Mouse (Mus musculus) CH12.LX (cell line): ENCODE data around the gene Becn1. TPM values are rescaled to one million over a fixed set of nuclear protein-coding genes. Genes with fewer than 3 reads are reported as not detected.

Experiments
- DNase-seq: peaks from one replicate; pipeline ENCODE4 v3.0.0-alpha.2; 2013; ENCODE audit errors: extremely low read depth
- H3K27ac ChIP-seq: 2 replicates; pipeline ENCODE4 v1.5.1; 2012; ENCODE audit warnings: low read depth, mild to moderate bottlenecking, control low read depth, moderate library complexity; ENCODE audit not compliant: insufficient read depth
- H3K27me3 ChIP-seq: replicated peaks from 2 replicates; pipeline ENCODE3; 2012; ENCODE audit warnings: inconsistent platforms
- H3K36me3 ChIP-seq, 2 experiments: replicated peaks in 1 of 2; 2 replicates each; pipeline versions ENCODE3 to v1.6.1; 2012; ENCODE audit warnings: inconsistent platforms in 1 of 2, low read length in 1 of 2, mild to moderate bottlenecking in 1 of 2, mixed read lengths in 1 of 2, moderate library complexity in 1 of 2; ENCODE audit not compliant: control insufficient read depth in 1 of 2, insufficient read depth in 1 of 2
- H3K4me1 ChIP-seq, 2 experiments: 2 replicates each; pipeline ENCODE4 v1.6.1; 2012; ENCODE audit warnings: inconsistent platforms in 1 of 2, moderate library complexity in 1 of 2; ENCODE audit not compliant: insufficient read depth in 2 of 2, control insufficient read depth in 1 of 2
- H3K4me2 ChIP-seq: 2 replicates; pipeline ENCODE4 v1.6.1; 2012; ENCODE audit warnings: low read depth, mild to moderate bottlenecking, control low read depth; ENCODE audit not compliant: poor library complexity, insufficient read depth, severe bottlenecking
- H3K4me3 ChIP-seq, 3 experiments: fragments of 150-350 bp in 1 of 3; sonication (generic) in 1 of 3; replicated peaks in 1 of 3; 2 replicates each; pipeline versions ENCODE3 to v1.5.1; 2011 to 2012; ENCODE audit warnings: low read depth in 2 of 3, low read length in 2 of 3, mild to moderate bottlenecking in 2 of 3, moderate library complexity in 2 of 3, control low read depth in 1 of 3, improper control_type of control experiment in 1 of 3, inconsistent platforms in 1 of 3, mixed read lengths in 1 of 3; ENCODE audit not compliant: poor library complexity in 1 of 3
- H3K79me2 ChIP-seq: replicated peaks from 2 replicates; pipeline ENCODE4 v1.6.1; 2012; ENCODE audit warnings: mild to moderate bottlenecking, moderate library complexity; ENCODE audit not compliant: control insufficient read depth, poor library complexity, insufficient read depth, severe bottlenecking; ENCODE audit errors: extremely low read depth
- H3K9ac ChIP-seq: 2 replicates; pipeline ENCODE4 v1.6.1; 2012; ENCODE audit warnings: low read depth, mild to moderate bottlenecking, control low read depth, moderate library complexity; ENCODE audit not compliant: insufficient read depth
- H3K9me3 ChIP-seq: replicated peaks from 2 replicates; pipeline ENCODE3; 2012; ENCODE audit warnings: low read length, inconsistent platforms, mixed read lengths
- BHLHE40 ChIP-seq: IDR thresholded peaks from 2 replicates; pipeline ENCODE4 v1.6.1; 2011; ENCODE audit warnings: mild to moderate bottlenecking, low read depth, low read length, improper control_type of control experiment
- CHD2 ChIP-seq: IDR thresholded peaks from 2 replicates; pipeline ENCODE4 v1.6.1; 2011; ENCODE audit warnings: low read length, improper control_type of control experiment
- CTCF ChIP-seq, 2 experiments: IDR thresholded peaks in 1 of 2; conservative IDR thresholded peaks in 1 of 2; 2 replicates each; pipeline ENCODE4 v1.5.1; 2011 to 2012; ENCODE audit warnings: low read depth in 2 of 2, low read length in 2 of 2, improper control_type of control experiment in 1 of 2, inconsistent platforms in 1 of 2, mild to moderate bottlenecking in 1 of 2, moderate library complexity in 1 of 2
- E2F4 ChIP-seq: IDR thresholded peaks from 2 replicates; pipeline ENCODE4 v1.6.1; 2011; ENCODE audit warnings: low read depth, low read length, improper control_type of control experiment; ENCODE audit not compliant: insufficient replicate concordance
- EP300 ChIP-seq: IDR thresholded peaks from 2 replicates; pipeline ENCODE4 v1.6.1; 2011; ENCODE audit warnings: low read length, improper control_type of control experiment
- ETS1 ChIP-seq: conservative IDR thresholded peaks from 2 replicates; pipeline ENCODE4 v1.6.1; 2012; ENCODE audit warnings: low read depth, mild to moderate bottlenecking, inconsistent platforms, low read length, improper control_type of control experiment, moderate library complexity
- GABPA ChIP-seq: IDR thresholded peaks from 2 replicates; pipeline ENCODE4 v1.6.1; 2012; ENCODE audit warnings: low read depth, low read length, improper control_type of control experiment, inconsistent platforms; ENCODE audit not compliant: insufficient replicate concordance
- HCFC1 ChIP-seq: IDR thresholded peaks from 2 replicates; pipeline ENCODE4 v1.6.1; 2012; ENCODE audit warnings: low read depth, mild to moderate bottlenecking, inconsistent platforms, low read length, improper control_type of control experiment
- IRF4 ChIP-seq: IDR thresholded peaks from 2 replicates; pipeline ENCODE4 v1.6.1; 2014; ENCODE audit warnings: low read depth, mild to moderate bottlenecking, inconsistent platforms, low read length, improper control_type of control experiment
- MAFK ChIP-seq: IDR thresholded peaks from 2 replicates; pipeline ENCODE4 v1.6.1; 2011; ENCODE audit warnings: low read length, improper control_type of control experiment; ENCODE audit not compliant: insufficient replicate concordance
- MAX ChIP-seq: IDR thresholded peaks from 2 replicates; pipeline ENCODE4 v1.6.1; 2011; ENCODE audit warnings: low read length, improper control_type of control experiment
- MAZ ChIP-seq: IDR thresholded peaks from 2 replicates; pipeline ENCODE4 v1.6.1; 2012; ENCODE audit warnings: low read depth, mild to moderate bottlenecking, inconsistent platforms, low read length, improper control_type of control experiment, moderate library complexity
- MXI1 ChIP-seq: IDR thresholded peaks from 2 replicates; pipeline ENCODE4 v1.6.1; 2011; ENCODE audit warnings: mild to moderate bottlenecking, low read depth, low read length, improper control_type of control experiment
- MYC ChIP-seq: IDR thresholded peaks from 2 replicates; pipeline ENCODE4 v1.6.1; 2011; ENCODE audit warnings: low read depth, mild to moderate bottlenecking, improper control_type of control experiment, low read length
- NELFE ChIP-seq: IDR thresholded peaks from 2 replicates; pipeline ENCODE4 v1.6.1; 2011; ENCODE audit warnings: low read depth, low read length, improper control_type of control experiment
- POLR2A ChIP-seq: IDR thresholded peaks from 2 replicates; pipeline ENCODE4 v1.6.1; 2011; ENCODE audit warnings: low read depth, mild to moderate bottlenecking, improper control_type of control experiment, low read length
- POLR2AphosphoS2 ChIP-seq: IDR thresholded peaks from 2 replicates; pipeline ENCODE4 v1.6.1; 2011; ENCODE audit warnings: low read depth, low read length, improper control_type of control experiment
- RCOR1 ChIP-seq: conservative IDR thresholded peaks from 2 replicates; pipeline ENCODE4 v1.6.1; 2012; ENCODE audit warnings: low read depth, mild to moderate bottlenecking, inconsistent platforms, low read length, improper control_type of control experiment
- SMC3 ChIP-seq: IDR thresholded peaks from 2 replicates; pipeline ENCODE4 v1.6.1; 2011; ENCODE audit warnings: low read depth, low read length, improper control_type of control experiment
- USF2 ChIP-seq: conservative IDR thresholded peaks from 2 replicates; pipeline ENCODE4 v1.6.1; 2011; ENCODE audit warnings: low read depth, low read length, improper control_type of control experiment
- ZC3H11A ChIP-seq: IDR thresholded peaks from 2 replicates; pipeline ENCODE4 v1.6.1; 2012; ENCODE audit warnings: low read depth, mild to moderate bottlenecking, inconsistent platforms, low read length, improper control_type of control experiment
- ZKSCAN1 ChIP-seq: IDR thresholded peaks from 2 replicates; pipeline ENCODE4 v1.6.1; 2012; ENCODE audit warnings: low read depth, inconsistent platforms, low read length, improper control_type of control experiment, borderline replicate concordance
- ZMIZ1 ChIP-seq: IDR thresholded peaks from 2 replicates; pipeline ENCODE4 v1.6.1; 2012; ENCODE audit warnings: low read depth, mild to moderate bottlenecking, inconsistent platforms, low read length, improper control_type of control experiment
- ZNF384 ChIP-seq: IDR thresholded peaks from 2 replicates; pipeline ENCODE4 v1.6.1; 2012; ENCODE audit warnings: low read depth, low read length, improper control_type of control experiment, inconsistent platforms
- dilution Hi-C: fragments of 300-500 bp; cut with MboI; formaldehyde crosslinking; loops from 2 replicates; pipeline ENCODE4 v1.14.3; 2020; ENCODE audit warnings: low sequenced_read_pairs; ENCODE audit not compliant: extremely low pct_unique_long_range_greater_than_20kb, extremely low pct_ligation_motif_present
- in situ Hi-C: fragments of 300-500 bp; cut with MboI; formaldehyde crosslinking; loops from 3 replicates; pipeline ENCODE4 v1.14.3; 2019; ENCODE audit warnings: low sequenced_read_pairs, low pct_ligation_motif_present, low pct_unique_long_range_greater_than_20kb, mixed read lengths
- polyA plus RNA-seq: library from polyadenylated mRNA; unstranded; fragments of >175 nt; gene quantifications from 2 replicates; pipeline ENCODE4 v1.2.1, GENCODE M21; 2012; ENCODE audit warnings: low read depth; ENCODE audit not compliant: insufficient read length
- total RNA-seq, 2 experiments: library from RNA; depleted of rRNA; stranded (reverse); fragments of 300-350 nt in 1 of 2; fragments of >200 nt in 1 of 2; gene quantifications; 2 replicates each; pipeline ENCODE4 v1.2.3; 2012 to 2014

Gene Becn1
- total and polyA plus RNA-seq, 3 experiments: 177 to 280 (median 224) TPM

DNA sequence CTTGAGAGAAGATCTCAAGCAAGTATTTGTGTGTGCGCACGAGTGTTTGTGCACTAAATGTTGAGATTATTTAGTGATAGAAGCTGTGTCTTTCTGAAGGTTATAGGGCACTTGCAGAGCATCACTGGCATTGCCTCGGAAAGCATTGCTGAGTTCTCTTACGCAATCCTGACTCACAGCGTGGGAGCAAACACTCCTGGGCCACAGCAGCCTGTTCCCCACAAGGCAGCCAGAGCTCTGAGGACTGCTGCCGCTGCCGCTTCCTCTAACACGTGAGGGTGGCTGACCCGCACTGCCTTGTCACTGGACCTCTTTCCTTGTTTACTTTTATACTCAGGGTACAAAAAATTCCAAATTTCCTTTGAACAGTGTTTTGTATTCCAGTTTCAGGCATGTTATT, 14.8 kb downstream of the Becn1 start:
- DNase-seq: no peak
- no peaks in the 10 kb centered on the region for H3K9me3 ChIP-seq
- no peak overlapping the region for H3K27ac ChIP-seq
- H3K4me1 ChIP-seq: 0 out of 4 replicates have a peak, but pooled peaks cover 0 to 3% of the 10 kb centered on the region in 2 experiments
- H3K27me3 ChIP-seq: no peaks in the 10 kb centered on the region
- H3K9ac ChIP-seq: no peak overlapping the region
- dilution Hi-C loops (no loop called here), in situ Hi-C loops (no loop called here)
- H3K36me3 ChIP-seq: peaks cover 48 to 89% of the 10 kb centered on the region in 2 experiments
- TF ChIP-seq ZNF384 (no peak), IRF4 (no peak), CHD2 (no peak), USF2 (no peak), EP300 (no peak), MAFK (no peak), CTCF (conservative IDR thresholded peaks at IDR 0.05 in 1 of 2, IDR thresholded peaks at IDR 0.05 in 1 of 2; ENCODE audit: low read depth in 2 of 2, low read length in 2 of 2) (no peak), HCFC1 (no peak), SMC3 (no peak), BHLHE40 (no peak), POLR2AphosphoS2 (no peak), RCOR1 (no peak), MAX (no peak), ZC3H11A (no peak)
- no peak overlapping the region for H3K4me3 ChIP-seq
- no peaks in the 10 kb centered on the region for H3K79me2 ChIP-seq
- H3K4me2 ChIP-seq: no peak overlapping the region

DNA sequence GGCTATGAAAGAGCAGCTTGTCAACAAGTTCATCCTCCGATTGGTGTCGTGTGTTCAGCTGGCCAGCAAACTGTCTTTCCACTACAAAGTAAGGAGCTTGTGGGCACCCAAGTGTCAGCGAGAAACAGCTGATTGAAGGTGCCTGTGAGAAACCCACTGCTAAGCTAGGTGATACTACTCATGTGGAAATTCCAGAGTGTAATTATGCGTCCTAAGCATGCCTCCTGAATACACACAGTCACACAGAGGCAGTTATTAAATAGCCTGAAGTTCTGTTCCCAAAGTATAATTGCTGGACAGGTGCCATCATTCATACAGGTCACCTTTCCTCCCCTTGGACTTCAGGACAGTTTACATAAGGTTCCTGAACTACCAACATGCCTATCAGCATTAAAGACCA, 18.3 kb downstream of the Becn1 start:
- H3K9me3 ChIP-seq: no peaks in the 10 kb centered on the region
- TF ChIP-seq IRF4: no peak
- TF ChIP-seq MXI1: no peak
- TF ChIP-seq E2F4: no peak
- TF ChIP-seq ZNF384: no peak
- TF ChIP-seq ZKSCAN1: no peak
- TF ChIP-seq ZMIZ1: no peak
- no peak for TF ChIP-seq MYC
- no peak for TF ChIP-seq NELFE
- TF ChIP-seq POLR2A: no peak
- TF ChIP-seq ETS1: no peak
- TF ChIP-seq MAZ: no peak
- TF ChIP-seq ZC3H11A: no peak
- no peak for TF ChIP-seq GABPA
- dilution Hi-C loops (no loop called here), in situ Hi-C loops (no loop called here)
- H3K9ac ChIP-seq: no peak overlapping the region
- H3K27me3 ChIP-seq: no peaks in the 10 kb centered on the region
- no peak overlapping the region for H3K4me2 ChIP-seq
- H3K27ac ChIP-seq: no peak overlapping the region
- H3K79me2 ChIP-seq: no peaks in the 10 kb centered on the region
- peaks cover 16 to 55% of the 10 kb centered on the region in 2 experiments for H3K36me3 ChIP-seq
- peaks cover 6 to 19% of the 10 kb centered on the region in 2 experiments; a peak in 3 of 4 replicates for H3K4me1 ChIP-seq
- no peak for DNase-seq
- H3K4me3 ChIP-seq: no peak overlapping the region
